Mouse (Mus musculus) embryo, embryonic 9.5 days (tissue): ENCODE results near the gene Fbxo8.

Experiments
- DNase-seq: peaks from one replicate; pipeline ENCODE4 v3.0.0-alpha.2; 2017; ENCODE audit errors: extremely low spot score

The Fbxo8 gene

GRCm38 (mm10) chr8:56550558-56551360 is at the start of gene Fbxo8, which contains the start of gene Cep44:
Fbxo8 (plus strand) TSS chr8:56551090.
Cep44 (minus strand) TSS chr8:56551047.
- DNase-seq, result peak; percentile 89

- DNase-seq, result no peak
These were observed 49.0 kb upstream of the Fbxo8 start for GRCm38 (mm10) chr8:56501911-56502310.

- DNase-seq, result no peak
These were observed 42.5 kb upstream of the Fbxo8 start for GRCm38 (mm10) chr8:56508318-56508951.

- no peak for DNase-seq
These were observed 41.9 kb upstream of the Fbxo8 start for GRCm38 (mm10) chr8:56508952-56509479.

GRCm38 (mm10) chr8:56518848-56519247 is 32.0 kb upstream of the Fbxo8 start:
- no peak for DNase-seq

- DNase-seq, result no peak
These were observed 30.6 kb upstream of the Fbxo8 start for GRCm38 (mm10) chr8:56520249-56520648.

- DNase-seq, result no peak
These were observed 29.8 kb upstream of the Fbxo8 start for GRCm38 (mm10) chr8:56521051-56521450.

GRCm38 (mm10) chr8:56528869-56529268 is 22.0 kb upstream of the Fbxo8 start:
- no peak for DNase-seq

- DNase-seq, result peak; percentile 39
These were observed 20.5 kb upstream of the Fbxo8 start for GRCm38 (mm10) chr8:56530359-56530758.

GRCm38 (mm10) chr8:56540706-56541105 is 10.2 kb upstream of the Fbxo8 start:
- no peak for DNase-seq

GRCm38 (mm10) chr8:56547866-56548265 is 3.0 kb upstream of the Fbxo8 start:
- no peak for DNase-seq

- DNase-seq, result peak; percentile 80
These were observed 517 bp downstream of the Fbxo8 start for GRCm38 (mm10) chr8:56551361-56551852.

GRCm38 (mm10) chr8:56552045-56552444 is 1.2 kb downstream of the Fbxo8 start:
- no peak for DNase-seq

GRCm38 (mm10) chr8:56552551-56553103 is 1.7 kb downstream of the Fbxo8 start:
- no peak for DNase-seq

GRCm38 (mm10) chr8:56564399-56565047 is 13.6 kb downstream of the Fbxo8 start:
- DNase-seq, result no peak

GRCm38 (mm10) chr8:56566856-56567255 is 16.0 kb downstream of the Fbxo8 start:
- no peak for DNase-seq

- DNase-seq, result no peak
These were observed 30.0 kb downstream of the Fbxo8 start for GRCm38 (mm10) chr8:56580918-56581317.

- no peak for DNase-seq
These were observed 32.0 kb downstream of the Fbxo8 start for GRCm38 (mm10) chr8:56582841-56583240.

GRCm38 (mm10) chr8:56589004-56589403 is 38.1 kb downstream of the Fbxo8 start:
- DNase-seq, result no peak

- no peak for DNase-seq
These were observed 40.2 kb downstream of the Fbxo8 start for GRCm38 (mm10) chr8:56591084-56591483.

GRCm38 (mm10) chr8:56591502-56591901 is 40.6 kb downstream of the Fbxo8 start:
- no peak for DNase-seq

- no peak for DNase-seq
These were observed 55.6 kb downstream of the Fbxo8 start for GRCm38 (mm10) chr8:56606481-56606880.
